Mouse (Mus musculus): ENCODE data around the gene Krtap19-5. TPM values are rescaled to one million over a fixed set of nuclear protein-coding genes. Genes with fewer than 3 reads are reported as not detected.

The Krtap19-5 gene
- not detected in 2 replicates for total RNA-seq (2012; rRNA removed)

DNA sequence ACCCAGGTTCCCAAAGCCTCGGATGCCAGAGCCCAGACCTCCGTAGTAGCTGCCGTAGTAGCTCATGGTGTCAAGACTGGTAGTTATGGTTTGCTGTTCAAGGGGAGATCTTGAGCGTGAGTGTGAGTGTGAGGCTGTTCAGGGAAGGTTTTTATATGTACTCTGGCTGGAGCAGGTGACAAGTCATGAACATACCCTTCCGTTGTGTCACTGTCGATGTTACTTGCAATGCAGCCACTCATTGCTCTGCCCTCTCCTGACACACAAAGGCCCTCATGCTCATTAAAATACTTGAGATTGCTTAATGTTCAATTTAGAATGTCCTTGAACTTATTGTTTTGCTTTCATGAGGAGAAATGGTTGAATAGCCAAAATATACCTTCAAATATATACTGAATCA, at the start of gene Krtap19-5:
TSS of gene Krtap19-5 (minus strand) at position 101 of the 400 bp plus-strand sequence.
- TF ChIP-seq HCFC1 (IDR thresholded peaks at IDR 0.05; ENCODE audit: borderline replicate concordance, insufficient read depth, low read length) = no peak
- no peak for TF ChIP-seq ZC3H11A (IDR thresholded peaks at IDR 0.05; ENCODE audit: borderline replicate concordance, low read depth, low read length)
- no peak for TF ChIP-seq ZNF384 (IDR thresholded peaks at IDR 0.05; ENCODE audit: low read depth, low read length)
- no peak for TF ChIP-seq CHD2 (IDR thresholded peaks at IDR 0.05; ENCODE audit: low read depth, low read length)
- TF ChIP-seq MAFK (IDR thresholded peaks at IDR 0.05; ENCODE audit: insufficient read depth, low read depth, low read length) = no peak
- in situ Hi-C loops (cut with MboI; ENCODE audit: low sequenced_read_pairs in 2 of 2, unreplicated experiment in 2 of 2) = no loop called here
- Histone ChIP-seq H3K9ac (ENCODE audit: insufficient read depth, low read depth, low read length, poor library complexity, severe bottlenecking) (no peak within 1 kb of the TSS), H3K27ac (ENCODE audit: insufficient read depth, low read depth, low read length, poor library complexity, severe bottlenecking) (no peak within 1 kb of the TSS), H3K36me3 (ENCODE audit: control insufficient read depth, insufficient read depth, low read length, poor library complexity, severe bottlenecking) (no peaks in the 10 kb centered on the region), H3K4me3 (ENCODE audit: insufficient read depth in 1 of 2, low read depth in 1 of 2, low read length in 2 of 2, poor library complexity in 1 of 2, severe bottlenecking in 1 of 2) (no peak within 1 kb of the TSS), H3K4me1 (ENCODE audit: control insufficient read depth in 2 of 2, insufficient read depth in 2 of 2, low read length in 2 of 2, poor library complexity in 1 of 2) (no peaks in the 10 kb centered on the region), H3K9me3 (ENCODE audit: control insufficient read depth, insufficient read depth, low read depth, low read length) (no peaks in the 10 kb centered on the region)
- DNase-seq (ENCODE audit: low read depth, low spot score) = no peak

DNA sequence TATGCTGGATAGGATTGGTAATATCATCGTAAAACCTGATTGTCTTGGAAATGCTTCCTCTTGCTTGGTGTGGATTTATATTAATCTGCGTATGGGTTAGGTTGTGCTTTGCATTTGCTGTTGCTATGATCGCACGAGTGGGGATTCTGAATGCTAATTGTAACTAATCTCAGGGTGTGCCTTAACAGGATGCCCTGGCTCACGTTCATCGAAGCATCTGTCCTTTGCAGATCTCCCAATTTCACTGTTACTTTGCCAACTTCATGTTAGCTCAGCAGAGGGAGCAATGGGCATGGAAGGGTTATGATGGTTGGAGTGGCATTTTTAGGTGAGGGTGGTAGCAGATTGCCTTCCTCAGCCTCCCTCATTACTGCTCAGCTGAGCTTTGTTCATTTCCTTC, 44.8 kb upstream of the Krtap19-5 start:
- in situ Hi-C loops (cut with MboI; ENCODE audit: low sequenced_read_pairs in 2 of 2, unreplicated experiment in 2 of 2) = no loop called here

DNA sequence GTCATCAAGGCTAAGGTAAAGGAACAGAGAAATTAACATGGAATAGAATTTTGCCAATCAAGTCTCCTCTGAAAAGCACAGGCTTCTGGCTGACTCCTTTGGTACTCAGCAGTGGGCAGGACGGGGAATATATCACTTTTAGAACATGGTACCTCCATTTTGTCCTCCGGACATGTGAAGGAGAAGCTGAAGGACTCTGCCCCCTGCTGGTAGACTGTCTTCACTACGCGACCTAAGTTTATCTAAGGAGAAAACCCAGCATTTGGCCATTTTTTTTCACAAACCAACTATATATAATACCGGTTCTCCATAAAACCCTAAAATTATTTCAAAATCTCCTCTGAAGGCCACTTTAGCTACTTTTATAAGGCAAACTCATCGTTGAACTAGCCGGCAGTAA, 42.0 kb upstream of the Krtap19-5 start:
- H3K36me3 ChIP-seq (ENCODE audit: control insufficient read depth, insufficient read depth, low read length, poor library complexity, severe bottlenecking) = no peaks in the 10 kb centered on the region
- no peaks in the 10 kb centered on the region for H3K9me3 ChIP-seq (ENCODE audit: control insufficient read depth, insufficient read depth, low read depth, low read length)
- no peaks in the 10 kb centered on the region for H3K4me1 ChIP-seq (ENCODE audit: control insufficient read depth in 2 of 2, insufficient read depth in 2 of 2, low read length in 2 of 2, poor library complexity in 1 of 2)
- in situ Hi-C loops (cut with MboI; ENCODE audit: low sequenced_read_pairs in 2 of 2, unreplicated experiment in 2 of 2) = no loop called here
- H3K9ac ChIP-seq (ENCODE audit: insufficient read depth, low read depth, low read length, poor library complexity, severe bottlenecking) = no peak overlapping the region
- no peak for TF ChIP-seq CHD2 (IDR thresholded peaks at IDR 0.05; ENCODE audit: low read depth, low read length)
- no peak for TF ChIP-seq HCFC1 (IDR thresholded peaks at IDR 0.05; ENCODE audit: borderline replicate concordance, insufficient read depth, low read length)
- TF ChIP-seq ZC3H11A (IDR thresholded peaks at IDR 0.05; ENCODE audit: borderline replicate concordance, low read depth, low read length) = no peak
- no peak for TF ChIP-seq ZNF384 (IDR thresholded peaks at IDR 0.05; ENCODE audit: low read depth, low read length)
- no peak for TF ChIP-seq MAFK (IDR thresholded peaks at IDR 0.05; ENCODE audit: insufficient read depth, low read depth, low read length)
- no peak overlapping the region for H3K27ac ChIP-seq (ENCODE audit: insufficient read depth, low read depth, low read length, poor library complexity, severe bottlenecking)
- peak; percentile 59 for DNase-seq (ENCODE audit: low read depth, low spot score)
- H3K4me3 ChIP-seq (ENCODE audit: insufficient read depth in 1 of 2, low read depth in 1 of 2, low read length in 2 of 2, poor library complexity in 1 of 2, severe bottlenecking in 1 of 2) = no peak overlapping the region

More for the DNA sequence above, 44.8 kb upstream of the Krtap19-5 start:
- Histone ChIP-seq H3K9ac (ENCODE audit: insufficient read depth, low read depth, low read length, poor library complexity, severe bottlenecking) (no peak overlapping the region), H3K4me3 (ENCODE audit: insufficient read depth in 1 of 2, low read depth in 1 of 2, low read length in 2 of 2, poor library complexity in 1 of 2, severe bottlenecking in 1 of 2) (no peak overlapping the region), H3K27ac (ENCODE audit: insufficient read depth, low read depth, low read length, poor library complexity, severe bottlenecking) (no peak overlapping the region), H3K4me1 (ENCODE audit: control insufficient read depth in 2 of 2, insufficient read depth in 2 of 2, low read length in 2 of 2, poor library complexity in 1 of 2) (no peaks in the 10 kb centered on the region), H3K36me3 (ENCODE audit: control insufficient read depth, insufficient read depth, low read length, poor library complexity, severe bottlenecking) (no peaks in the 10 kb centered on the region), H3K9me3 (ENCODE audit: control insufficient read depth, insufficient read depth, low read depth, low read length) (no peaks in the 10 kb centered on the region)
- TF ChIP-seq CHD2 (IDR thresholded peaks at IDR 0.05; ENCODE audit: low read depth, low read length) (no peak), ZNF384 (IDR thresholded peaks at IDR 0.05; ENCODE audit: low read depth, low read length) (no peak), HCFC1 (IDR thresholded peaks at IDR 0.05; ENCODE audit: borderline replicate concordance, insufficient read depth, low read length) (no peak), MAFK (IDR thresholded peaks at IDR 0.05; ENCODE audit: insufficient read depth, low read depth, low read length) (no peak), ZC3H11A (IDR thresholded peaks at IDR 0.05; ENCODE audit: borderline replicate concordance, low read depth, low read length) (no peak)
- DNase-seq (ENCODE audit: low read depth, low spot score) = no peak

DNA sequence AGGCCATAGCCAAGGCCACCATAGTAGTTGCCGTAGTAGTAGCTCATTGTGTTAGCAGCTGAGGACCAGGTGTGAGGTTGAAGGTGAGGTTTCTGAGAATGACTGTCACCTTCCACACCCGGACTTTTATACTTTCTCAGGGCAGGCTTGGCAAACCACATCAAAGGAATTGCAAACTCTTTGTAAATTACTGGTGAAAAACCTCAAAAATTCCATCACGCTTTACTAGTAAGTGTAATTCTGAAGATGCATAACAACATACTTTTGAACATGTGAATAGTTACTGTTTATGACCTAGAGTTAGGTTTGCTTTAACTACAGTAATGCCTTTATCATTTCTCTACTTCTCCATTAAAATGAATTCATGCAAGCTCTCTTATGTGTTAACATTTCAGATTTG, 35.9 kb upstream of the Krtap19-5 start, which contains the start of gene Krtap19-9b:
TSS of gene Krtap19-9b (minus strand) at position 101 of the 400 bp plus-strand sequence.
- in situ Hi-C loops (cut with MboI; ENCODE audit: low sequenced_read_pairs in 2 of 2, unreplicated experiment in 2 of 2) = no loop called here
- H3K4me3 ChIP-seq (ENCODE audit: insufficient read depth in 1 of 2, low read depth in 1 of 2, low read length in 2 of 2, poor library complexity in 1 of 2, severe bottlenecking in 1 of 2) = no peak within 1 kb of the TSS

DNA sequence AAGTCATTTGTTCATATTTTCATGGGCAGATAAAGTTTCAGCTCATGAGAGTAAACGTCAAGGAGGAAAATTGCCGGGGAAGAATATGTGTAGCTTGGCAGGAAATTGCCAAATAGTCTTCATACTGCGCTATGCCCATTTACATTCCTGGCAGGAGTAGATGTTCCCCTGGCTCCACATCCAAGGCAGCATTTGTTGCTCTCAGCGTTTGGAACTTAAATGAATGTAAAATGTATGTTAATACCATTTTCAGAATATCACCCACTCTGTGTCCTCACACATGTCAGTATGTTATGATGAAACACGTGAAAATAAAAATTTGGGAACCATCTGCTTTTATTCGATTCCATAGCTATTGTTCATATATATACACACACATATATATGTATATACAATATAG, 9.4 kb downstream of the Krtap19-5 start:
- no peak for DNase-seq (ENCODE audit: low read depth, low spot score)
- H3K4me1 ChIP-seq (ENCODE audit: control insufficient read depth in 2 of 2, insufficient read depth in 2 of 2, low read length in 2 of 2, poor library complexity in 1 of 2) = no peaks in the 10 kb centered on the region; a peak in 1 of 4 replicates
- H3K27ac ChIP-seq (ENCODE audit: insufficient read depth, low read depth, low read length, poor library complexity, severe bottlenecking) = no peak overlapping the region
- no peaks in the 10 kb centered on the region for H3K9me3 ChIP-seq (ENCODE audit: control insufficient read depth, insufficient read depth, low read depth, low read length)
- no peak overlapping the region for H3K9ac ChIP-seq (ENCODE audit: insufficient read depth, low read depth, low read length, poor library complexity, severe bottlenecking)
- H3K4me3 ChIP-seq (ENCODE audit: insufficient read depth in 1 of 2, low read depth in 1 of 2, low read length in 2 of 2, poor library complexity in 1 of 2, severe bottlenecking in 1 of 2) = no peak overlapping the region
- in situ Hi-C loops (cut with MboI; ENCODE audit: low sequenced_read_pairs in 2 of 2, unreplicated experiment in 2 of 2) = no loop called here
- H3K36me3 ChIP-seq (ENCODE audit: control insufficient read depth, insufficient read depth, low read length, poor library complexity, severe bottlenecking) = no peaks in the 10 kb centered on the region
- no peak for TF ChIP-seq MAFK (IDR thresholded peaks at IDR 0.05; ENCODE audit: insufficient read depth, low read depth, low read length)
- TF ChIP-seq ZNF384 (IDR thresholded peaks at IDR 0.05; ENCODE audit: low read depth, low read length) = no peak
- no peak for TF ChIP-seq ZC3H11A (IDR thresholded peaks at IDR 0.05; ENCODE audit: borderline replicate concordance, low read depth, low read length)
- no peak for TF ChIP-seq CHD2 (IDR thresholded peaks at IDR 0.05; ENCODE audit: low read depth, low read length)

More for the DNA sequence above, 35.9 kb upstream of the Krtap19-5 start, which contains the start of gene Krtap19-9b:
- no peaks in the 10 kb centered on the region for H3K36me3 ChIP-seq (ENCODE audit: control insufficient read depth, insufficient read depth, low read length, poor library complexity, severe bottlenecking)
- H3K4me1 ChIP-seq (ENCODE audit: control insufficient read depth in 2 of 2, insufficient read depth in 2 of 2, low read length in 2 of 2, poor library complexity in 1 of 2) = no peaks in the 10 kb centered on the region
- H3K27ac ChIP-seq (ENCODE audit: insufficient read depth, low read depth, low read length, poor library complexity, severe bottlenecking) = no peak within 1 kb of the TSS
- no peak for DNase-seq (ENCODE audit: low read depth, low spot score)
- no peak within 1 kb of the TSS for H3K9ac ChIP-seq (ENCODE audit: insufficient read depth, low read depth, low read length, poor library complexity, severe bottlenecking)
- TF ChIP-seq MAFK (IDR thresholded peaks at IDR 0.05; ENCODE audit: insufficient read depth, low read depth, low read length) (no peak), HCFC1 (IDR thresholded peaks at IDR 0.05; ENCODE audit: borderline replicate concordance, insufficient read depth, low read length) (no peak), ZNF384 (IDR thresholded peaks at IDR 0.05; ENCODE audit: low read depth, low read length) (no peak)
- H3K9me3 ChIP-seq (ENCODE audit: control insufficient read depth, insufficient read depth, low read depth, low read length) = no peaks in the 10 kb centered on the region

All from ES-E14 (cell line).